Mouse (Mus musculus) right cerebral cortex, postnatal 25 days (tissue): ENCODE measurements around the gene Chmp4b.

Source experiments
- DNase-seq: peaks from one replicate; pipeline ENCODE4 v3.0.0; 2022

Gene Chmp4b

GRCm38 (mm10) chr2:154720315-154720714 is 68.8 kb downstream of the Chmp4b start:
- DNase-seq = no peak

- DNase-seq = no peak
These were observed 72.0 kb downstream of the Chmp4b start for GRCm38 (mm10) chr2:154723473-154723872.

- DNase-seq = no peak
These were observed 78.2 kb downstream of the Chmp4b start for GRCm38 (mm10) chr2:154729737-154730136.

GRCm38 (mm10) chr2:154730841-154731240 is 79.3 kb downstream of the Chmp4b start:
- DNase-seq = no peak

GRCm38 (mm10) chr2:154731916-154732315 is 80.4 kb downstream of the Chmp4b start:
- no peak for DNase-seq

- no peak for DNase-seq
These were observed 81.1 kb downstream of the Chmp4b start for GRCm38 (mm10) chr2:154732503-154733141.

GRCm38 (mm10) chr2:154734977-154735376 is 83.5 kb downstream of the Chmp4b start:
- DNase-seq = no peak

GRCm38 (mm10) chr2:154735416-154735815 is 83.9 kb downstream of the Chmp4b start:
- no peak for DNase-seq

- no peak for DNase-seq
These were observed 84.5 kb downstream of the Chmp4b start for GRCm38 (mm10) chr2:154735986-154736385.

- DNase-seq = no peak
These were observed 87.1 kb downstream of the Chmp4b start for GRCm38 (mm10) chr2:154738621-154739020.

GRCm38 (mm10) chr2:154742911-154743819 is 91.7 kb downstream of the Chmp4b start:
- no peak for DNase-seq

GRCm38 (mm10) chr2:154743915-154744314 is 92.4 kb downstream of the Chmp4b start:
- DNase-seq = no peak
